Mouse (Mus musculus) 3T3-L1 (cell line): ENCODE data around the gene Ppfibp2.

Source experiments
- DNase-seq: peaks from one replicate; pipeline ENCODE4 v3.0.0-alpha.2; 2015; ENCODE audit warnings: low read depth, low spot score

The Ppfibp2 gene

GRCm38 (mm10) chr7:107610880-107611279, 15.9 kb downstream of the Ppfibp2 start:
- no peak for DNase-seq

GRCm38 (mm10) chr7:107618028-107618992, 23.3 kb downstream of the Ppfibp2 start:
- no peak for DNase-seq

- no peak for DNase-seq
These were observed 24.2 kb downstream of the Ppfibp2 start for GRCm38 (mm10) chr7:107619225-107619624.

- no peak for DNase-seq
These were observed 25.1 kb downstream of the Ppfibp2 start for GRCm38 (mm10) chr7:107620137-107620536.

GRCm38 (mm10) chr7:107624432-107624831, 29.4 kb downstream of the Ppfibp2 start:
- DNase-seq: no peak

GRCm38 (mm10) chr7:107625061-107625460, 30.1 kb downstream of the Ppfibp2 start, which contains the start of gene 5330417H12Rik:
Gene 5330417H12Rik (minus strand): TSS chr7:107625161.
- no peak for DNase-seq

GRCm38 (mm10) chr7:107625781-107626180, 30.8 kb downstream of the Ppfibp2 start:
- DNase-seq: no peak

- DNase-seq: no peak
These were observed 33.4 kb downstream of the Ppfibp2 start for GRCm38 (mm10) chr7:107628383-107628782.

- DNase-seq: no peak
These were observed 38.2 kb downstream of the Ppfibp2 start for GRCm38 (mm10) chr7:107633201-107633600.

GRCm38 (mm10) chr7:107637398-107637797, 42.4 kb downstream of the Ppfibp2 start:
- DNase-seq: no peak

- no peak for DNase-seq
These were observed 43.0 kb downstream of the Ppfibp2 start for GRCm38 (mm10) chr7:107638026-107638425.

- DNase-seq: no peak
These were observed 47.7 kb downstream of the Ppfibp2 start for GRCm38 (mm10) chr7:107642586-107643275.

GRCm38 (mm10) chr7:107644987-107645386, 50.0 kb downstream of the Ppfibp2 start:
- DNase-seq: no peak

GRCm38 (mm10) chr7:107648937-107649688, 54.1 kb downstream of the Ppfibp2 start:
- no peak for DNase-seq

GRCm38 (mm10) chr7:107649990-107650389, 55.0 kb downstream of the Ppfibp2 start:
- DNase-seq: no peak

GRCm38 (mm10) chr7:107651821-107652220, 56.8 kb downstream of the Ppfibp2 start:
- DNase-seq: no peak

- no peak for DNase-seq
These were observed 61.4 kb downstream of the Ppfibp2 start for GRCm38 (mm10) chr7:107656451-107656850.

GRCm38 (mm10) chr7:107659186-107659918, 64.3 kb downstream of the Ppfibp2 start:
- DNase-seq: no peak

GRCm38 (mm10) chr7:107661189-107661842, 66.3 kb downstream of the Ppfibp2 start:
- DNase-seq: peak; percentile 73

- no peak for DNase-seq
These were observed 66.9 kb downstream of the Ppfibp2 start for GRCm38 (mm10) chr7:107661843-107662281.
